Mouse (Mus musculus) megakaryocyte, embryonic 14.5 days (primary cell): ENCODE results near the gene Zbtb32.

Experiments
- FLI1 ChIP-seq: IDR thresholded peaks from 2 replicates; pipeline ENCODE4 v1.6.1; 2012; ENCODE audit warnings: low read length, inconsistent platforms, mixed read lengths
- GATA1 ChIP-seq: IDR thresholded peaks from 3 replicates; pipeline ENCODE4 v1.6.1; 2012; ENCODE audit warnings: mixed read lengths, low read length, inconsistent platforms, borderline replicate concordance

DNA sequence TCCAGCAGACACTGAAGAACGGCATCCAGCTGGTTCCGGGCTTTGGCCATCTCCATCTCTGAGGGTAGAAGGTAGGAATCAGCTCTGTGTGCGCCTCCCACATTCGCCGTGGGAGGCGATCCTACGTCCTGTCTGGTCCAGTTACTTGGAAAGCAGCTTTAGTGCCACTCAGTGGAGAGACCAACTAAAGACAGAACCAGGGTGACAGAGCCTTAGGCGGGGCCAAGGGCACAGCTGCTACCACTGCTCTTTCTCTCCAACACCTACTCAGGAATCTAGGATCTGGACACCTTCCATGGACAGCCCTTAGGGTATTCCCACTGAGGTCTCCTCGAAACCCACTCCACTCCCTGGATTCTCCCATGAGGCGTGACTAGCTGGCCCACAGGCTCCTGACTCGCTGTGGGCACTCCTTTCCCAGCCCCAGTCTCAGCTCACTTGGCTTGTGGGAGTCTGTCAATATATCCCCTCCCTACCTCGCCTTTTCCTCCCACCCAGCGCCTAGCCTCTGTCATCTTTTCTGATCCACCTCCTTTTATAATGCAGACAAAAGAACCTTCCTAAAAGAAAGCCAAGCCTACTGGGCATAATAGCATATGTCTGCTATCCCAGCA lies 40.7 kb downstream of the Zbtb32 start:
- no peak for TF ChIP-seq FLI1
- TF ChIP-seq GATA1, result no peak
